Mouse (Mus musculus) kidney, adult 9 months (tissue): ENCODE data around the gene Uso1.

Source experiments
- DNase-seq: peaks from one replicate; pipeline ENCODE4 v3.0.0; 2022

Uso1 gene

DNA sequence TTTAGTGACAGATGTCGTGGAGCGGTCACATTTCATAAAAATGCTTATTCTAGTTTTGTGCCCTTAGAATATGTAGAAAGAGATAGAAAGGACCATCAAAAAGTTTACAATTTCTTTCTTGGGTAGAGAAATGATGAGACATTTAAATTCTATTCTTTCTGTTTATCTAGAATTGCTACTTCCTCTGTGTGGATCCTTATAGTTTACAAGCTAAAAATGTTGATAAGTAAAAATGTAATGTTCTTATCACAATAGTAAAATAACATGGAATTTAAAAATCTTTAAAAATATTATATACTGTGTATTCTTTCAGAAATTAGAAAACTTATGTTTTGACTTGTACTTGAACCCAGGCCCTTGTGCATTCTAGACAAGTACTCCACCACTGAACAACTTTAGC lies 107.2 kb downstream of the Uso1 start:
- DNase-seq, result no peak

DNA sequence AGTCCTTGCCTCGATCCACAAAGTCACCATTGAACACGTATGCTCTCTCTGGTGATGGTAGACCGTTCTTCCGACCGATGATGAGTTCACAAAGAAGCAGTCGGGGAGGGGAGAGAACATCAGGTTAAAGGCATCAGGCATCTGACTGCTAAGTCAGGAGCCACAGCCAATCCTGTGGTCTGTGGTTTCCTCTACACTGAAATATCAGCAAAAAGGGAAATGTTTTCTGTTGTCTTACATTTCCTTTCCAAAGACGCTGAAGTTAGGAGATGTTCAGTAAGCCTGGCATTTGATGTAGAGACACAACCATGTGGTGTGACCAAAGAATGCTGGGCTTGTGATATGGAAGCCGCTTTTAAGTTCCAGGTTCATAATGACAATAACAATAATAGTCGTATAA lies 107.7 kb downstream of the Uso1 start:
- no peak for DNase-seq

DNA sequence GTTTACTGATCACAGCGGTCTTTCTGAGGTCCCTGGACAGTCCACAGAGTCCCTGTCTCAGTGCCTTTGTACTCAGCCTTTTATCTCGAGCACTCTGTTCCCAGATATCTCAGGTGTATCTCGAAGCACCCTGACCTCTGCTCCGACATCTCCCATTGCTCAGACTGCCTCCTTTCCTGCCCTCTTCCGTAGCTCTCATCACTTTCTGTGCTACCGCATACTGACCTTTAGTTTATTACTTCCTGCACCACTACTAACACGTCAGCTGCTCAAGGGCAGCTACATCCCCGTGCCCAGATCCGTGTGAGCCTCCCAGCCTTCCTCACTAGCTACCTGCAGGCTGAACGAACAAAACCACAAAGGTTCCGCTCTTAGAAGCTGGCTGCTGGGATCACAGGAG lies 110.9 kb downstream of the Uso1 start:
- DNase-seq, result no peak

DNA sequence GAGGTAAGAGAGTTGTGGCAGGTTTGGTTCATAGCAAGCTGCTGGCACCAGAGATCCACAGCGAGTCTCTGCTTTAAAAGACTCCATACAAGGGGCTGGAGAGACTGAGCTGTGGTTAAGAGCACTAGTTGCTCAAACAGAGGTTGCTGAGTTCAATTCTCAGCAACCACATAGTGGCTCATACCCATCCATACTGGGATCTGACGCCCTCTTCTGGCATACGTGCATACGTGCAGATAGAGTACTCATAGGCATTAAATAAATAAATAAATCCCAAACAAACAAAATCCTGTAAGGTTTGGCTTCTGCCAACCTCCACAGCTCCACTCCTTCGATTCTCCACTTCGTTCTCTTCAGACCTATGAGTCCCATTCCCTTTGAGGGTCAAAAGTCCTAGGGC lies 114.3 kb downstream of the Uso1 start:
- no peak for DNase-seq
